ENCODE assay signal across 8 mouse cellular contexts in the genomic region with DNA sequence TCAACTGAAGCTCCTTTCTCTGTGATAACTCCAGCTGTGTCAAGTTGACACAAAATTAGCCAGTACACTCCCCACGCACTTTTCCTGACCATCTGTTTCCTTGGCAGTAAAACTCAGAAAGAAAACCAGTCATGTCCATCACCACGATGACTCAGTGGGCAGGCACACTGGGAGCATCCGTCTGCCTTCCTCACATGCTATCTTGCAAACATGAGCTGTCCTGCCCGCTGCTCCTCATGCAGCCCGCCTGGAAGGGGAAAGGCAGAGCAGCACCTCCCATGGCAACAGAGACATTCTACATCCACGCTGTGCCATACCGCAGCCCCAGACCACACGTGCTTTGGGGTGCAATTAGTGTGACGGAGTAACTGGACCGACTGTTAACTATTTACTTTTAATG. TPM values are rescaled to one million over a fixed set of nuclear protein-coding genes. Genes with fewer than 3 reads are reported as not detected.
A peak's percentile ranks its signal among the peaks of the same experiment; 100 is the strongest.
DNase-seq lines count a peak whose midpoint lies in the region; ATAC-seq lines count a peak whose summit lies in the region.

No protein-coding gene starts in this region.

- peaks cover 3% of the 10 kb centered on the region; the same call in 1 of the 2 replicates for H3K36me3 ChIP-seq in heart, embryonic 11.5 days (ENCODE audit: control insufficient read depth, insufficient read depth, low read length)
- H3K36me3 ChIP-seq in liver, embryonic 13.5 days: no peaks in the 10 kb centered on the region

- no peaks in the 10 kb centered on the region for H3K9me3 ChIP-seq in heart, embryonic 11.5 days (replicated peaks; ENCODE audit: control insufficient read depth, low read length)
- no peaks in the 10 kb centered on the region for H3K9me3 ChIP-seq in liver, embryonic 13.5 days (replicated peaks)

- no peaks in the 10 kb centered on the region for H3K27me3 ChIP-seq in heart, embryonic 11.5 days (ENCODE audit: control insufficient read depth, insufficient read depth, low read length)
- H3K27me3 ChIP-seq in liver, embryonic 13.5 days: no peaks in the 10 kb centered on the region

- no peak for ATAC-seq in heart, embryonic 11.5 days (replicated peaks; ENCODE audit: insufficient number of reproducible peaks, low FRiP score, low TSS enrichment)
- peak; percentile 18; the same call in 1 of the 2 replicates for ATAC-seq in liver, embryonic 13.5 days (ENCODE audit: low read depth)

- no peak overlapping the region for H3K9ac ChIP-seq in heart, embryonic 11.5 days (ENCODE audit: low read depth, low read length)
- 0 out of 2 replicates have a peak overlapping the region, but pooled peaks have one; percentile 14 for H3K9ac ChIP-seq in liver, embryonic 13.5 days

- H3K4me3 ChIP-seq in heart, embryonic 11.5 days (ENCODE audit: low read depth, low read length): peak overlapping the region; percentile 23; the same call in 1 of the 2 replicates
- no peak overlapping the region for H3K4me3 ChIP-seq in liver, embryonic 13.5 days (replicated peaks)

- peak overlapping the region; percentile 52 for H3K4me2 ChIP-seq in heart, embryonic 11.5 days
- 0 out of 2 replicates have a peak overlapping the region, but pooled peaks have one; percentile 0 for H3K4me2 ChIP-seq in liver, embryonic 13.5 days

- 44% methylated on average over 10 of the region's 10 CpGs for WGBS in heart, embryonic 11.5 days (ENCODE audit: insufficient replicate concordance)
- WGBS in liver, embryonic 13.5 days (ENCODE audit: insufficient replicate concordance): 43% methylated on average over 10 of the region's 10 CpGs

- H3K4me1 ChIP-seq in heart, embryonic 11.5 days (ENCODE audit: control insufficient read depth, insufficient read depth, low read length): peaks cover 31% of the 10 kb centered on the region
- H3K4me1 ChIP-seq in liver, embryonic 13.5 days (replicated peaks): peaks cover 80% of the 10 kb centered on the region

- DNase-seq in kidney, postnatal 4 days: peak; percentile 25 to 46
- DNase-seq in kidney, adult 18-20 months: no peak
- peak; percentile 37 for DNase-seq in cerebellum, adult 8-10 months
- DNase-seq in liver, embryonic 13.5 days: no peak
- no peak for DNase-seq in thymus, postnatal 10 days (ENCODE audit: low spot score in 2 of 2)
- no peak for DNase-seq in spleen, postnatal 36 days (ENCODE audit: low spot score in 2 of 2)
- no peak for DNase-seq in urinary bladder, postnatal 36 days (ENCODE audit: low spot score in 2 of 2)

- H3K27ac ChIP-seq in heart, embryonic 11.5 days (ENCODE audit: low read depth, low read length): no peak overlapping the region
- H3K27ac ChIP-seq in liver, embryonic 13.5 days: peak overlapping the region; percentile 97

RNA-seq across cellular contexts. Expression of a gene that starts 6.3 kb away (rescaled TPM):
- polyA plus RNA-seq in heart, embryonic 11.5 days (2014; fragmentation: Nextera tagmentation; extraction: Ambion mirVana): 292 and 312 TPM in 2 replicates
- polyA plus RNA-seq in liver, embryonic 13.5 days (2015; fragmentation: Nextera tagmentation; extraction: Ambion mirVana): 22.3 and 24.2 TPM in 2 replicates

RNA-seq across cellular contexts. Expression of a gene that starts 21.5 kb away (rescaled TPM):
- 2.4 and 3.4 TPM in 2 replicates for polyA plus RNA-seq in heart, embryonic 11.5 days (2014; fragmentation: Nextera tagmentation; extraction: Ambion mirVana)
- not detected in 2 replicates for polyA plus RNA-seq in liver, embryonic 13.5 days (2015; fragmentation: Nextera tagmentation; extraction: Ambion mirVana)

RNA-seq across cellular contexts. Expression of a gene that starts 21.5 kb away (rescaled TPM):
- 289 and 314 TPM in 2 replicates for polyA plus RNA-seq in heart, embryonic 11.5 days (2014; fragmentation: Nextera tagmentation; extraction: Ambion mirVana)
- polyA plus RNA-seq in liver, embryonic 13.5 days (2015; fragmentation: Nextera tagmentation; extraction: Ambion mirVana): 331 and 350 TPM in 2 replicates

RNA-seq across cellular contexts. Expression of a gene that starts 26.4 kb away (rescaled TPM):
- 0.21 TPM in 1 of 2 replicates, not detected in the other for polyA plus RNA-seq in heart, embryonic 11.5 days (2014; fragmentation: Nextera tagmentation; extraction: Ambion mirVana)
- polyA plus RNA-seq in liver, embryonic 13.5 days (2015; fragmentation: Nextera tagmentation; extraction: Ambion mirVana): 0.05 TPM in 1 of 2 replicates, not detected in the other

Comparison
In these comparisons a context has a peak if more than half of its experiments do, and no peak if none do; other contexts are left out.
1. DNase-seq: peak in kidney, postnatal 4 days (2 of 2) and cerebellum, adult 8-10 months (single experiment); none in kidney, adult 18-20 months (single experiment), liver, embryonic 13.5 days (single experiment), thymus, postnatal 10 days (0 of 2), spleen, postnatal 36 days (0 of 2) and urinary bladder, postnatal 36 days (0 of 2).
2. RNA of a gene that starts 6.3 kb away (polyA plus RNA-seq): 292 to 312 TPM in heart, embryonic 11.5 days; 22.3 to 24.2 TPM in liver, embryonic 13.5 days; every median in the first group is over 10 times any median in the second.